Mouse (Mus musculus) spleen, postnatal 14 days (tissue): ENCODE data around the gene Galnt12.

Experiments used
- DNase-seq, 2 experiments: peaks; one replicate each; pipeline ENCODE4 v3.0.0; 2021 to 2022; ENCODE audit warnings: low spot score in 2 of 2

Gene Galnt12

GRCm38 (mm10) chr4:47093647-47094046, 1.9 kb downstream of the Galnt12 start:
- no peak for DNase-seq

GRCm38 (mm10) chr4:47103561-47103960, 11.9 kb downstream of the Galnt12 start:
- no peak for DNase-seq

- DNase-seq, result no peak
These were observed 20.2 kb downstream of the Galnt12 start for GRCm38 (mm10) chr4:47111885-47112284.

GRCm38 (mm10) chr4:47112560-47112959, 20.9 kb downstream of the Galnt12 start:
- DNase-seq, result no peak

- DNase-seq, result peak in 1 of 2 experiments; percentile 20
These were observed 30.5 kb downstream of the Galnt12 start for GRCm38 (mm10) chr4:47122051-47122706.

- no peak for DNase-seq
These were observed 32.5 kb downstream of the Galnt12 start for GRCm38 (mm10) chr4:47124140-47124711.

- DNase-seq, result no peak
These were observed 36.8 kb downstream of the Galnt12 start for GRCm38 (mm10) chr4:47128515-47128914.

GRCm38 (mm10) chr4:47129572-47129971, 37.9 kb downstream of the Galnt12 start:
- DNase-seq, result no peak

- no peak for DNase-seq
These were observed 38.7 kb downstream of the Galnt12 start for GRCm38 (mm10) chr4:47130111-47131050.

GRCm38 (mm10) chr4:47131931-47132330, 40.2 kb downstream of the Galnt12 start:
- DNase-seq, result no peak

- DNase-seq, result no peak
These were observed 40.7 kb downstream of the Galnt12 start for GRCm38 (mm10) chr4:47132413-47132812.

GRCm38 (mm10) chr4:47136699-47137101, 45.0 kb downstream of the Galnt12 start:
- DNase-seq, result no peak

GRCm38 (mm10) chr4:47137479-47137878, 45.8 kb downstream of the Galnt12 start:
- no peak for DNase-seq

- no peak for DNase-seq
These were observed 46.7 kb downstream of the Galnt12 start for GRCm38 (mm10) chr4:47138411-47138810.

- no peak for DNase-seq
These were observed 47.5 kb downstream of the Galnt12 start for GRCm38 (mm10) chr4:47138967-47139777.

GRCm38 (mm10) chr4:47140301-47140700, 48.6 kb downstream of the Galnt12 start:
- no peak for DNase-seq

- DNase-seq, result no peak
These were observed 49.9 kb downstream of the Galnt12 start for GRCm38 (mm10) chr4:47141444-47142154.

GRCm38 (mm10) chr4:47143849-47144248, 52.1 kb downstream of the Galnt12 start:
- no peak for DNase-seq

GRCm38 (mm10) chr4:47145341-47145740, 53.6 kb downstream of the Galnt12 start:
- DNase-seq, result no peak

- DNase-seq, result no peak
These were observed 54.9 kb downstream of the Galnt12 start for GRCm38 (mm10) chr4:47146561-47146960.

- no peak for DNase-seq
These were observed 58.3 kb downstream of the Galnt12 start for GRCm38 (mm10) chr4:47149963-47150362.
